Mouse (Mus musculus) forebrain, embryonic 11.5 days (tissue): ENCODE data around the gene Fcrla. TPM values are rescaled to one million over a fixed set of nuclear protein-coding genes. Genes with fewer than 3 reads are reported as not detected.
"Not testable (repeated sequence)": the region's sequence is repeated elsewhere in the genome, so short reads cannot be mapped to it uniquely, and the experiment has no call there.

ENCODE experiments used
- ATAC-seq: fragments of 200-750 bp; cut with Nextera tagmentation; replicated peaks from 2 replicates; pipeline ENCODE4 v1.8.0; 2017; ENCODE audit warnings: moderate TSS enrichment; ENCODE audit not compliant: low FRiP score
- DNase-seq: peaks from one replicate; pipeline ENCODE4 v3.0.0-alpha.2; 2017; ENCODE audit warnings: low spot score
- H3K27ac ChIP-seq: fragments of 300-500 bp; sonication (generic); 2 replicates; pipeline ENCODE4 v1.5.1; 2014; ENCODE audit warnings: low read depth, low read length
- H3K27me3 ChIP-seq: fragments of 300-500 bp; sonication (generic); 2 replicates; pipeline ENCODE4 v1.6.1; 2014; ENCODE audit warnings: mild to moderate bottlenecking, low read length, mixed read lengths; ENCODE audit not compliant: control insufficient read depth, insufficient read depth
- H3K36me3 ChIP-seq: fragments of 300-500 bp; sonication (generic); 2 replicates; pipeline ENCODE4 v1.6.1; 2014; ENCODE audit warnings: mild to moderate bottlenecking, low read length, moderate library complexity, mixed read lengths; ENCODE audit not compliant: control insufficient read depth, insufficient read depth
- H3K4me1 ChIP-seq: fragments of 300-500 bp; sonication (generic); replicated peaks from 2 replicates; pipeline ENCODE4 v1.6.1; 2014; ENCODE audit warnings: low read length, mixed read lengths; ENCODE audit not compliant: control insufficient read depth, insufficient read depth
- H3K4me2 ChIP-seq: fragments of 300-500 bp; sonication (generic); 2 replicates; pipeline ENCODE4 v1.6.1; 2014; ENCODE audit warnings: low read depth, mild to moderate bottlenecking, low read length, moderate library complexity, mixed read lengths; ENCODE audit not compliant: severe bottlenecking
- H3K4me3 ChIP-seq: fragments of 300-500 bp; sonication (generic); 2 replicates; pipeline ENCODE4 v1.5.1; 2014; ENCODE audit warnings: low read depth, low read length
- H3K9ac ChIP-seq: fragments of 300-500 bp; sonication (generic); 2 replicates; pipeline ENCODE4 v1.6.1; 2014; ENCODE audit warnings: low read length
- H3K9me3 ChIP-seq: fragments of 300-500 bp; sonication (generic); 2 replicates; pipeline ENCODE4 v1.6.1; 2016; ENCODE audit warnings: low read length, mixed read lengths; ENCODE audit not compliant: control insufficient read depth
- WGBS: fragments of 180-500 bp; shearing (Covaris S2); extraction: QIAGEN DNeasy Blood & Tissue Kit; methylation state at CpG from one replicate; pipeline ENCODE4 v1.1.7; 2014; 5-methylcytosine and 5-hydroxymethylcytosine counted together
- polyA plus RNA-seq: library from polyadenylated mRNA; unstranded; fragments of >200 nt; fragmentation: Nextera tagmentation; extraction: Ambion mirVana; gene quantifications from 2 replicates; pipeline ENCODE4 v1.2.1, GENCODE M21; 2014

The Fcrla gene
- not detected in 2 replicates for polyA plus RNA-seq

GRCm38 (mm10) chr1:170927378-170927777 lies at the start of gene Fcrla:
Gene Fcrla (minus strand): TSS chr1:170927583.
- no peak for ATAC-seq
- no peak within 1 kb of the TSS for H3K4me2 ChIP-seq
- no peaks in the 10 kb centered on the region for H3K9me3 ChIP-seq
- H3K36me3 ChIP-seq = no peaks in the 10 kb centered on the region
- no peak within 1 kb of the TSS for H3K4me3 ChIP-seq
- H3K27me3 ChIP-seq = no peaks in the 10 kb centered on the region
- no peak for DNase-seq
- H3K4me1 ChIP-seq = no peaks in the 10 kb centered on the region
- WGBS = 85% methylated on average over 3 of the region's 3 CpGs
- H3K9ac ChIP-seq = no peak within 1 kb of the TSS
- no peak within 1 kb of the TSS for H3K27ac ChIP-seq

GRCm38 (mm10) chr1:170976447-170976846 lies 49.1 kb upstream of the Fcrla start, which contains the start of gene Fcgr2b:
Gene Fcgr2b (minus strand): TSS chr1:170976547.
- ATAC-seq (no peak), DNase-seq (no peak)
- no peaks in the 10 kb centered on the region for H3K4me1 ChIP-seq
- WGBS = 86% methylated on average over 5 of the region's 5 CpGs
- no peaks in the 10 kb centered on the region for H3K9me3 ChIP-seq
- no peaks in the 10 kb centered on the region for H3K27me3 ChIP-seq
- no peaks in the 10 kb centered on the region for H3K36me3 ChIP-seq
- H3K4me3 ChIP-seq = no peak within 1 kb of the TSS
- H3K27ac ChIP-seq = no peak within 1 kb of the TSS
- H3K9ac ChIP-seq = no peak within 1 kb of the TSS
- no peak within 1 kb of the TSS for H3K4me2 ChIP-seq

GRCm38 (mm10) chr1:170975751-170976161 lies 48.4 kb upstream of the Fcrla start:
- Histone ChIP-seq H3K9ac (no peak overlapping the region), H3K4me3 (no peak overlapping the region), H3K4me2 (no peak overlapping the region), H3K27ac (no peak overlapping the region), H3K27me3 (no peaks in the 10 kb centered on the region), H3K36me3 (no peaks in the 10 kb centered on the region), H3K4me1 (no peaks in the 10 kb centered on the region), H3K9me3 (no peaks in the 10 kb centered on the region)
- no peak for DNase-seq
- WGBS = 84% methylated on average over 7 of the region's 7 CpGs
- no peak for ATAC-seq

GRCm38 (mm10) chr1:170975350-170975749 lies 48.0 kb upstream of the Fcrla start:
- DNase-seq, H3K4me3 ChIP-seq, ATAC-seq, H3K36me3 ChIP-seq, H3K4me2 ChIP-seq, H3K4me1 ChIP-seq, H3K27me3 ChIP-seq, H3K9ac ChIP-seq, H3K9me3 ChIP-seq, H3K27ac ChIP-seq: not testable (repeated sequence)
- 86% methylated on average over 2 of the region's 2 CpGs for WGBS

- Histone ChIP-seq H3K27ac (no peak overlapping the region), H3K27me3 (no peaks in the 10 kb centered on the region), H3K9me3 (no peaks in the 10 kb centered on the region), H3K4me2 (no peak overlapping the region), H3K4me1 (no peaks in the 10 kb centered on the region), H3K4me3 (no peak overlapping the region), H3K9ac (no peak overlapping the region), H3K36me3 (no peaks in the 10 kb centered on the region)
- WGBS = 95% methylated on average over 2 of the region's 2 CpGs
- DNase-seq (no peak), ATAC-seq (no peak)
Measured at GRCm38 (mm10) chr1:170974736-170975135, 47.4 kb upstream of the Fcrla start.

GRCm38 (mm10) chr1:170974171-170974570 lies 46.8 kb upstream of the Fcrla start:
- Histone ChIP-seq H3K27me3 (no peaks in the 10 kb centered on the region), H3K9me3 (no peaks in the 10 kb centered on the region), H3K27ac (no peak overlapping the region), H3K4me1 (no peaks in the 10 kb centered on the region), H3K36me3 (no peaks in the 10 kb centered on the region), H3K4me2 (no peak overlapping the region), H3K4me3 (no peak overlapping the region), H3K9ac (no peak overlapping the region)
- no peak for ATAC-seq
- 93% methylated on average over 8 of the region's 8 CpGs for WGBS
- DNase-seq = no peak

- Histone ChIP-seq H3K4me1 (no peaks in the 10 kb centered on the region), H3K4me2 (no peak overlapping the region), H3K27me3 (no peaks in the 10 kb centered on the region), H3K9me3 (no peaks in the 10 kb centered on the region), H3K4me3 (no peak overlapping the region), H3K36me3 (no peaks in the 10 kb centered on the region), H3K9ac (no peak overlapping the region), H3K27ac (no peak overlapping the region)
- WGBS = 86% methylated on average over 4 of the region's 4 CpGs
- DNase-seq = no peak
- ATAC-seq = no peak
Measured at GRCm38 (mm10) chr1:170972936-170973335, 45.6 kb upstream of the Fcrla start.

- DNase-seq (no peak), ATAC-seq (no peak)
- Histone ChIP-seq H3K4me3 (no peak overlapping the region), H3K9ac (no peak overlapping the region), H3K27ac (no peak overlapping the region), H3K27me3 (no peaks in the 10 kb centered on the region), H3K36me3 (no peaks in the 10 kb centered on the region), H3K9me3 (no peaks in the 10 kb centered on the region), H3K4me1 (no peaks in the 10 kb centered on the region), H3K4me2 (no peak overlapping the region)
- 87% methylated on average over 6 of the region's 6 CpGs for WGBS
Measured at GRCm38 (mm10) chr1:170972494-170972893, 45.1 kb upstream of the Fcrla start.

GRCm38 (mm10) chr1:170968576-170968975 lies 41.2 kb upstream of the Fcrla start:
- Histone ChIP-seq H3K36me3 (no peaks in the 10 kb centered on the region), H3K4me1 (no peaks in the 10 kb centered on the region), H3K9ac (no peak overlapping the region), H3K4me2 (no peak overlapping the region), H3K27me3 (no peaks in the 10 kb centered on the region), H3K4me3 (no peak overlapping the region), H3K9me3 (no peaks in the 10 kb centered on the region), H3K27ac (no peak overlapping the region)
- no peak for DNase-seq
- WGBS = 79% methylated on average over 1 of the region's 1 CpGs
- no peak for ATAC-seq
